Comparison of ENCODE assay signal across 20 mouse cellular contexts in genomic region chr1:121497093-121497492, GRCm38 (mm10). TPM values are rescaled to one million over a fixed set of nuclear protein-coding genes. Genes with fewer than 3 reads are reported as not detected.
"Had no signal": no experiment of that assay in that cellular context is flagged by ENCODE, and none has a peak within 500 bp of the region (broad histone marks: within the 10 kb centered on the region; RNA-seq: fewer than 3 reads in every experiment).

No protein-coding gene starts in this region.

- H3K9ac ChIP-seq: limb, embryonic 12.5 days; limb, embryonic 15.5 days had no signal

- H3K27me3 ChIP-seq: limb, embryonic 12.5 days; limb, embryonic 15.5 days; megakaryocyte, embryonic 14.5 days had no signal

- H3K27ac ChIP-seq: left cerebral cortex, adult 2 months; limb, embryonic 12.5 days; limb, embryonic 15.5 days had no signal

- DNase-seq: kidney, adult 2 months; kidney, postnatal 10 days; kidney, postnatal 36 days; layer of hippocampus, postnatal 36 days; left cerebral cortex, postnatal 4 days; lung, adult 2 months; lung, postnatal 14 days; lung, postnatal 4 days; midbrain, embryonic 14.5 days; thymus, adult 18-20 months; thymus, postnatal 36 days had no signal

- H3K4me2 ChIP-seq: limb, embryonic 12.5 days; limb, embryonic 15.5 days; midbrain, embryonic 11.5 days had no signal

- ATAC-seq: intestine, postnatal 0 days had no signal

- H3K4me3 ChIP-seq: left cerebral cortex, adult 2 months; limb, embryonic 12.5 days; limb, embryonic 15.5 days; megakaryocyte, embryonic 14.5 days had no signal

- H3K9me3 ChIP-seq: limb, embryonic 12.5 days; limb, embryonic 15.5 days had no signal

- H3K4me1 ChIP-seq: limb, embryonic 12.5 days; limb, embryonic 15.5 days; megakaryocyte, embryonic 14.5 days had no signal

RNA-seq across cellular contexts. Expression of gene Htr5b, which starts 31.2 kb away (rescaled TPM):
- polyA plus RNA-seq: intestine, postnatal 0 days; kidney, adult 2 months; lung, adult 2 months; lung, embryonic 16.5 days; small intestine, adult 2 months; urinary bladder, adult 2 months had no signal
